Mouse (Mus musculus) lung, embryonic 14.5 days (tissue): ENCODE measurements around the gene Xirp1. TPM values are rescaled to one million over a fixed set of nuclear protein-coding genes. Genes with fewer than 3 reads are reported as not detected.
A peak's percentile ranks its signal among the peaks of the same experiment; 100 is the strongest.

ENCODE experiments used
- ATAC-seq: fragments of 200-750 bp; cut with Nextera tagmentation; 2 replicates; pipeline ENCODE4 v1.8.0; 2017; ENCODE audit warnings: mild to moderate bottlenecking, moderate TSS enrichment, moderate library complexity; ENCODE audit not compliant: insufficient read depth
- DNase-seq: peaks from one replicate; pipeline ENCODE4 v3.0.0-alpha.2; 2015
- H3K27ac ChIP-seq: fragments of 300-500 bp; sonication (generic); 2 replicates; pipeline ENCODE4 v1.5.1; 2014; ENCODE audit warnings: low read depth, mild to moderate bottlenecking, moderate library complexity
- H3K27me3 ChIP-seq: fragments of 300-500 bp; sonication (generic); 2 replicates; pipeline ENCODE4 v1.6.1; 2014; ENCODE audit warnings: low read length, control low read depth; ENCODE audit not compliant: insufficient read depth
- H3K36me3 ChIP-seq: fragments of 300-500 bp; sonication (generic); 2 replicates; pipeline ENCODE4 v1.6.1; 2014; ENCODE audit warnings: control low read depth; ENCODE audit not compliant: insufficient read depth
- H3K4me1 ChIP-seq: fragments of 300-500 bp; sonication (generic); 2 replicates; pipeline ENCODE4 v1.6.1; 2014; ENCODE audit warnings: antibody characterized with exemption, control low read depth; ENCODE audit not compliant: insufficient read depth
- H3K4me2 ChIP-seq: fragments of 300-500 bp; sonication (generic); 2 replicates; pipeline ENCODE4 v1.6.1; 2014; ENCODE audit warnings: mild to moderate bottlenecking
- H3K4me3 ChIP-seq: fragments of 300-500 bp; sonication (generic); 2 replicates; pipeline ENCODE4 v1.5.1; 2014; ENCODE audit warnings: low read depth, low read length
- H3K9ac ChIP-seq: fragments of 300-500 bp; sonication (generic); 2 replicates; pipeline ENCODE4 v1.6.1; 2014
- H3K9me3 ChIP-seq: fragments of 300-500 bp; sonication (generic); 2 replicates; pipeline ENCODE4 v1.6.1; 2016; ENCODE audit warnings: low read depth, low read length, control low read depth
- CTCF ChIP-seq: IDR thresholded peaks from 2 replicates; pipeline ENCODE4 v1.5.1; 2016; ENCODE audit warnings: antibody characterized with exemption, low read depth
- WGBS: fragments of 180-500 bp; shearing (Covaris S2); extraction: QIAGEN DNeasy Blood & Tissue Kit; methylation state at CpG from one replicate; pipeline ENCODE4 v1.1.7; 2014; 5-methylcytosine and 5-hydroxymethylcytosine counted together
- polyA plus RNA-seq: library from polyadenylated mRNA; unstranded; fragments of >200 nt; fragmentation: Nextera tagmentation; extraction: Ambion mirVana; gene quantifications from 2 replicates; pipeline ENCODE4 v1.2.1, GENCODE M21; 2014

Xirp1 gene
- polyA plus RNA-seq, 1 experiment from 2014 or later, result 0.07 TPM

DNA sequence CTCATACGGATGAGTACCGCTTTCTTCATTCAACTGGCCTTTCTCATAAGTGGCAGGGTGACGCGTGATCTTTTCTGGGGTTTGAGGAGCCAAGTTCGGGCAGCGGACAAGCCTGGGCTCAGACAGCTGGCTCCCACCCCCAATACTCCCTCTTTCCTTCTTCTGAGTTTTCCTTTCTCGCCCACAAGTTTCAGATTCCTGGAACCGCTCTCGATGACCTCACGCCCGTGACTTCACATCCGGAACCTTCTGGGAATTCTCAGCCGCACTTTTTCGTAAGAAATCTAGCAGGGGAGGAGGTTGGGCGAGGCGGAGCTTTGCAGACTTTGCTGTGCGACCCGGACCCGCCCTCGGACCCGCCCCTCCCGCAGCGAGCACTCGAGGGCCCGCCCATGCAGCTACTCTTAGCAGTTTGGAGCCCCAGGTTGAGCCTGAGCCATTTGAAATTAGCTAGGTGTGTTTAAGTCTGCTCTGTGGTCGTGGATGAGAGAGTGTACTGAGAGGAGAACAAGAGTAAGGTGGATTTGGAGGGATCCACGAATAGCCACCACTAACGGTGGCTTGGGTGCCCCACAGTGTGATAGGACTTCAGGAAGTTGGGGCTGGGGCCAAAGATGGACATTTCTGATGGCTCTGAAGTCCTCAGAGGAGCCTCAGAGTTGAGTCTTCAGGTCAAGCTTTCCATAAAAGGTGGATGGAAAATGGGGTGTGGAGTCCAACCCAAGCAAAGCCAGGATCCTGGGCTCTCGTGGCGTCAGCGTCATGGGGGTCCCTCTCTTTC lies 21.3 kb downstream of the Xirp1 start:
- no peaks in the 10 kb centered on the region for H3K27me3 ChIP-seq
- DNase-seq, result peak; percentile 98
- H3K9ac ChIP-seq, result peak overlapping the region; percentile 58

DNA sequence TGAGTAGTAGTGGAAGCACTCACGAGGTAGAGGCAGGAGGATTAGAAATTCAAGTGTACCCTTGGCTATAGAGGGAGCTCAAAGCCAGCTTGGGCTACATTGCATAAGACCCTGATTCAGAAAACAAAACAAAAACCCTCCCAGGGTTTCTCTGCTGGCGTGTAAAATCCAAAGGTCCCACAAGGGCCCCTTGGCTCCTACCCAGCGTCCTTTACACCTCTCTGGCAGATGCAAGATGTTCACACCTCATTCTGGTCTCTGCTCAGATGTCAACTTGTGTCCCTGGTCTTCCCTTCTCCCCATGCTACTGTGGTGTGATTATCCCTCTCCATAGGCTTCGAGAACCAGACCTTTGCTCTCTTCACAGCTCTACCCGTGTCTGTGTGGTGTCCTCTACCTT lies 22.6 kb downstream of the Xirp1 start:
- H3K9me3 ChIP-seq, result no peaks in the 10 kb centered on the region
- ATAC-seq, result no peak
- H3K4me2 ChIP-seq, result no peak overlapping the region
- H3K4me3 ChIP-seq, result no peak overlapping the region
- no peak overlapping the region for H3K27ac ChIP-seq
- peaks cover 9% of the 10 kb centered on the region for H3K4me1 ChIP-seq
- H3K27me3 ChIP-seq, result no peaks in the 10 kb centered on the region
- no peaks in the 10 kb centered on the region for H3K36me3 ChIP-seq
- TF ChIP-seq CTCF, result no peak
- H3K9ac ChIP-seq, result no peak overlapping the region
- DNase-seq, result no peak
- WGBS, result 62% methylated on average over 5 of the region's 5 CpGs

More for the DNA sequence above, 21.3 kb downstream of the Xirp1 start:
- TF ChIP-seq CTCF, result no peak
- peaks cover 9% of the 10 kb centered on the region for H3K4me1 ChIP-seq
- H3K9me3 ChIP-seq, result no peaks in the 10 kb centered on the region
- WGBS, result 7% methylated on average over 31 of the region's 31 CpGs
- H3K4me3 ChIP-seq, result peak overlapping the region; percentile 38
- H3K27ac ChIP-seq, result peak overlapping the region; percentile 92
- peak; percentile 94 for ATAC-seq
- no peaks in the 10 kb centered on the region for H3K36me3 ChIP-seq
- peak overlapping the region; percentile 79 for H3K4me2 ChIP-seq

- no peaks in the 10 kb centered on the region for H3K27me3 ChIP-seq
- no peaks in the 10 kb centered on the region for H3K9me3 ChIP-seq
- 73% methylated on average over 6 of the region's 6 CpGs for WGBS
- H3K4me2 ChIP-seq, result no peak overlapping the region
- DNase-seq (no peak), ATAC-seq (no peak)
- H3K4me1 ChIP-seq, result peaks cover 9% of the 10 kb centered on the region; the same call in 1 of the 2 replicates
- H3K36me3 ChIP-seq, result no peaks in the 10 kb centered on the region
- no peak overlapping the region for H3K9ac ChIP-seq
- H3K4me3 ChIP-seq, result no peak overlapping the region
- no peak for TF ChIP-seq CTCF
- H3K27ac ChIP-seq, result no peak overlapping the region
Measured at GRCm38 (mm10) chr9:119999636-120000035, 23.8 kb downstream of the Xirp1 start.

DNA sequence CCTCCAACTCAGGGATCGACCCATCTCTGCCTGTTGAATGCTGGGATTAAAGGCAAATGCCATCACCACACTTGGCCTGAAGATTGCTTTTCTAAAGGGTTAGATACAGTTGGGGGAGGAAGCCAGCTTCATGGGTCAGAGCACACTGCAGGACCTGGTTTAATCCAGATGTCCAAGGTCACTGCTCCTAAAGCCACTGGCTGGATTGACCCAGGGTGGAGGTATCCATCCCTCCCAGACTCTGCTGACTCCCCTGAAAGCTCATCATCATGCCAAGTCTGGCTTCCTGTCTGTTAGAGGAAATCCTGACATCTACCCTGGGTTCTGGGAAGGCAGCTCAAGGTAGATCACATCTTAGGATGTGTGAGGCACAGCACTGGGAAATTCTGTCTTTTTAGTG lies 24.6 kb downstream of the Xirp1 start:
- no peak for TF ChIP-seq CTCF
- no peak for DNase-seq

DNA sequence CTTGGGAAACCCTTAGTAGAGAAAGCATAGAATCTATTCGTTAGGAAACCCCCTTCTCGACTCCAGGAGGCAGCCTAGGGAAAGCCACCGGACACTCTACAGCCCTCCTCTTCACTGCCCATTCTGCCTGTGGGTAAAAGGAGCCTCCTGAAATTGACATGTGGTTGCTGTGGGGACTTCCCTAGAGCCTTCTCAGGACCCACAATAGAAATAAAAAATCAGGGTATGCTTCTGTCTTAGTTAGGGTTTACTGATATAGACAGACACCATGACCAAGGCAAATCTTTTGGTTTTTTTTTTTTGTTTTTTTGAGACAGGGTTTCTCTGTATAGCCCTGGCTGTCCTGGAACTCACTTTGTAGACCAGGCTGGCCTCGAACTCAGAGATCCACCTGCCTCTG lies 27.3 kb downstream of the Xirp1 start:
- no peak overlapping the region for H3K4me2 ChIP-seq
- peaks cover under 1% of the 10 kb centered on the region; the same call in 1 of the 2 replicates for H3K4me1 ChIP-seq
- 89% methylated on average over 4 of the region's 4 CpGs for WGBS
- H3K27me3 ChIP-seq, result no peaks in the 10 kb centered on the region
- H3K9ac ChIP-seq, result no peak overlapping the region
- no peaks in the 10 kb centered on the region for H3K9me3 ChIP-seq
- H3K36me3 ChIP-seq, result no peaks in the 10 kb centered on the region
- no peak for TF ChIP-seq CTCF
- no peak overlapping the region for H3K4me3 ChIP-seq
- ATAC-seq, result no peak
- H3K27ac ChIP-seq, result no peak overlapping the region
- DNase-seq, result no peak

More for the DNA sequence above, 24.6 kb downstream of the Xirp1 start:
- Histone ChIP-seq H3K36me3 (no peaks in the 10 kb centered on the region), H3K9ac (no peak overlapping the region), H3K27me3 (no peaks in the 10 kb centered on the region), H3K4me2 (no peak overlapping the region), H3K4me1 (peaks cover 9% of the 10 kb centered on the region; the same call in 1 of the 2 replicates), H3K27ac (no peak overlapping the region), H3K9me3 (no peaks in the 10 kb centered on the region), H3K4me3 (no peak overlapping the region)
- WGBS, result 79% methylated on average over 1 of the region's 1 CpGs
- ATAC-seq, result no peak

DNA sequence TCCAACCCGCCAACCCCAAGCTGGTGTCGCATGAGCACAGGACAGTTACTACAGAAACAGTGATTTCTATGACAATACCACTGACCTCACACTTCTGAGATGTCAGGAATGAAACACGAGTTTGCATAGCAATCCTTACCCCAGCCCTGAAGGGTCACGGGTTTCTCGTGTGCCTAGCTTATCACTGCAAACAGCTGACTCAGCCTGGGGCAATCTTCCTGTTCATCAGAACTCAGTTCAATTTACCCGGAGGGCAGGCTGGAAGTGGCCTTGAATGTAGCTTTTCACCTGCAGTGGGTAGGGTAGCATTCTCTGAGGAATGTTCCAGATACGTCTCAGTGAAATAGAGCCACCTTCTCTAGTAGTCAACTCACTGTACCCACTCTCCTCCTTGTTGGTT lies 29.2 kb downstream of the Xirp1 start:
- no peak for ATAC-seq
- Histone ChIP-seq H3K27ac (no peak overlapping the region), H3K4me2 (no peak overlapping the region), H3K36me3 (no peaks in the 10 kb centered on the region), H3K4me1 (no peaks in the 10 kb centered on the region), H3K9ac (no peak overlapping the region), H3K27me3 (no peaks in the 10 kb centered on the region), H3K4me3 (no peak overlapping the region), H3K9me3 (no peaks in the 10 kb centered on the region)
- TF ChIP-seq CTCF, result no peak
- no peak for DNase-seq
- WGBS, result 41% methylated on average over 7 of the region's 7 CpGs

DNA sequence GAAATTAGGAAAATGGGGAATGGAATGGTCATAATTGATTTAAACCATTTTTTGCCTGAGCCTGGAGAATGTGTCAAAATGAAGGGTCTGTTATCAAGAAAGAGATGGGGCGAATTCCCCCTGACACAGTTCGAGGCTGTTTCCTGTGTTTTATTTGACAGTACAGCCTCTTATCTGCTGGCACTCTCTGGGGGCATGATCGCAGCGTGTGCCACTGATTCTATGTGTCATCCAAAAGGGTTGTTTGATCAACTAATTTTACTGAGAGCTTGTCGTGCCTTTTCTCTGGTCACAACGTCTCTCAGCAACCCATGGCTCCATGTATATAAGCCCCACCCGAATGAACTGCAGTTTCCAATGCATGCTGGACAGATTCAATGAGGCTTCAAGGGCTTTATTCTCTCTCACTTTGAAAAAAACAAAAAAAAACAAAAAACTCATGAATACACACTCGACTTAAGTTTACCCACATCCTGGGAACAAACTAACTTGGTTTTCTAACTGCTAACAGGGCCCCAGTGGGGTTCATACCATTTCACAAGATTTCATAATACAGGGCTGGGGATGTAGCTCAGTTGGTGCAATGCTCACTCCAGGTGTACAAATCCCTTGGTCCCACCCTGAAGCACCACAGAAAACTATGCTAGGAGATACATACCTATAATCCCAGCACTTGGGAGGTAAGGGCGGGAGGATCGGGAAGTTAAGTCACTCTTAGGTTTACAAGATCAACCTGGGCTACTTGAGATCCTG lies 30.1 kb downstream of the Xirp1 start:
- H3K4me3 ChIP-seq, result no peak overlapping the region
- no peaks in the 10 kb centered on the region for H3K36me3 ChIP-seq
- DNase-seq (no peak), ATAC-seq (no peak)
- TF ChIP-seq CTCF, result no peak
- H3K9ac ChIP-seq, result no peak overlapping the region
- 41% methylated on average over 10 of the region's 10 CpGs for WGBS
- H3K27ac ChIP-seq, result no peak overlapping the region
- no peak overlapping the region for H3K4me2 ChIP-seq
- no peaks in the 10 kb centered on the region for H3K9me3 ChIP-seq
- H3K4me1 ChIP-seq, result no peaks in the 10 kb centered on the region
- no peaks in the 10 kb centered on the region for H3K27me3 ChIP-seq
